Comparison of ENCODE assay signal across 9 mouse cellular contexts in the genomic region with DNA sequence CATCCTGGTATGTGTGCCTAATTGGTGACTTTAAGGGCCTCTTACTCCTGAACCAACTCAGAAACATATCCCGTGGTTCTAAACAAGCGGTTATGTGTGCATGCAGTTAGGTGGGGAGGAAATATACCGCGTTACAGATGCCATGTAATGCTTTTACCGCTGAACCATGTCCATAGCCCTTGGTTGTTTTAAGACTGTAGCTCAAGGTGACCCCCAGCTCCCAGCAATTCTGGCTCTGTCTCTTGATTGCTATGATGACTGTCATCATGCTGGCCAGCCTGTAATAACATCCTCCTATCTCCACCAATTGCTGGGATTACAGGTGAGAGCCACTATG. TPM values are rescaled to one million over a fixed set of nuclear protein-coding genes. Genes with fewer than 3 reads are reported as not detected.
DNase-seq lines count a peak whose midpoint lies in the region; ATAC-seq lines count a peak whose summit lies in the region.
"Had no signal": no experiment of that assay in that cellular context is flagged by ENCODE, and none has a peak within 500 bp of the region (broad histone marks: within the 10 kb centered on the region; RNA-seq: fewer than 3 reads in every experiment).

No protein-coding gene starts in this region.

- H3K9ac ChIP-seq in heart, embryonic 14.5 days (ENCODE audit: low read length): peak overlapping the region; percentile 34; the same call in 1 of the 2 replicates
- H3K9ac ChIP-seq in limb, embryonic 15.5 days: no peak overlapping the region

- H3K36me3 ChIP-seq in heart, embryonic 14.5 days (ENCODE audit: control insufficient read depth, insufficient read depth, low read length): peaks cover 15% of the 10 kb centered on the region
- peaks cover 9% of the 10 kb centered on the region for H3K36me3 ChIP-seq in limb, embryonic 15.5 days

- peak overlapping the region; percentile 44 to 51; a peak in 3 of 4 replicates for H3K27ac ChIP-seq in heart, embryonic 14.5 days (replicated peaks in 1 of 2; ENCODE audit: control insufficient read depth in 1 of 2, insufficient read depth in 1 of 2, low read depth in 2 of 2, low read length in 2 of 2)
- peak overlapping the region; percentile 48; the same call in 1 of the 2 replicates for H3K27ac ChIP-seq in limb, embryonic 15.5 days

- WGBS in heart, embryonic 14.5 days: 85% methylated on average over 5 of the region's 5 CpGs
- 88% methylated on average over 5 of the region's 5 CpGs for WGBS in limb, embryonic 15.5 days

- H3K4me2 ChIP-seq in heart, embryonic 14.5 days (ENCODE audit: low read length): peak overlapping the region; percentile 92
- no peak overlapping the region for H3K4me2 ChIP-seq in limb, embryonic 15.5 days

- DNase-seq in heart, postnatal 25 days (ENCODE audit: low spot score): no peak
- DNase-seq in thymus, postnatal 25 days: peak; percentile 10
- DNase-seq in thymus, postnatal 36 days: no peak
- no peak for DNase-seq in left cerebral cortex, adult 8-10 months (ENCODE audit: low spot score in 2 of 2)
- DNase-seq in cerebellum, adult 9-10 months: no peak
- no peak for DNase-seq in embryo, embryonic 9.5 days (ENCODE audit: extremely low spot score)
- DNase-seq: left cerebral cortex, postnatal 4 days had no signal

- intact Hi-C loops in heart, postnatal 25 days (cut with DNase I): no loop called here

- no peaks in the 10 kb centered on the region for H3K9me3 ChIP-seq in heart, embryonic 14.5 days (ENCODE audit: control insufficient read depth, low read length)
- H3K9me3 ChIP-seq in limb, embryonic 15.5 days: no peaks in the 10 kb centered on the region

- H3K4me1 ChIP-seq in heart, embryonic 14.5 days (ENCODE audit: control insufficient read depth in 2 of 2, insufficient read depth in 2 of 2, low read length in 2 of 2): peaks cover 11 to 25% of the 10 kb centered on the region in 2 experiments
- H3K4me1 ChIP-seq in limb, embryonic 15.5 days: peaks cover 28% of the 10 kb centered on the region

- no peaks in the 10 kb centered on the region for H3K27me3 ChIP-seq in heart, embryonic 14.5 days (ENCODE audit: control insufficient read depth, insufficient read depth, low read length)
- H3K27me3 ChIP-seq in limb, embryonic 15.5 days: no peaks in the 10 kb centered on the region

- no peak for ATAC-seq in heart, embryonic 14.5 days (ENCODE audit: insufficient number of reproducible peaks, insufficient read depth, low FRiP score, low read depth)
- no peak for ATAC-seq in limb, embryonic 15.5 days (ENCODE audit: insufficient number of reproducible peaks, low FRiP score, low TSS enrichment, low read depth)

- H3K4me3 ChIP-seq in heart, embryonic 14.5 days (ENCODE audit: control insufficient read depth in 1 of 2, insufficient read depth in 1 of 2, low read depth in 1 of 2, low read length in 2 of 2): peak overlapping the region in 1 of 2 experiments; percentile 56; a peak in 1 of 4 replicates
- no peak overlapping the region; the same call in 1 of the 2 replicates for H3K4me3 ChIP-seq in limb, embryonic 15.5 days

RNA-seq across cellular contexts. Expression of a gene that starts 2.4 kb away (rescaled TPM):
- polyA plus RNA-seq in heart, embryonic 14.5 days (2014; fragmentation: Nextera tagmentation; extraction: Ambion mirVana): 694 and 725 TPM in 2 replicates
- total RNA-seq in heart, postnatal 25 days (2021): 100 to 1,000 TPM; 108 to 130 TPM
- 621 and 657 TPM in 2 replicates for polyA plus RNA-seq in limb, embryonic 15.5 days (2015; fragmentation: Nextera tagmentation; extraction: Ambion mirVana)
- total RNA-seq in left cerebral cortex, adult 8-10 months (2022): 100 to 1,000 TPM in 3 of 4 experiments, 10 to 100 TPM in 1; 97.3 to 121 (median 112) TPM

RNA-seq across cellular contexts. Expression of a gene that starts 6.5 kb away (rescaled TPM):
- 88.6 and 90.1 TPM in 2 replicates for polyA plus RNA-seq in heart, embryonic 14.5 days (2014; fragmentation: Nextera tagmentation; extraction: Ambion mirVana)
- total RNA-seq in heart, postnatal 25 days (2021): 10 to 100 TPM; 71.1 to 71.4 TPM
- polyA plus RNA-seq in limb, embryonic 15.5 days (2015; fragmentation: Nextera tagmentation; extraction: Ambion mirVana): 99.6 and 108 TPM in 2 replicates
- total RNA-seq in left cerebral cortex, adult 8-10 months (2022): 100 to 1,000 TPM; 103 to 109 (median 105) TPM

RNA-seq across cellular contexts. Expression of a gene that starts 35.1 kb away (rescaled TPM):
- 36.5 and 39.4 TPM in 2 replicates for polyA plus RNA-seq in heart, embryonic 14.5 days (2014; fragmentation: Nextera tagmentation; extraction: Ambion mirVana)
- 10 to 100 TPM; 39.2 to 47.2 TPM for total RNA-seq in heart, postnatal 25 days (2021)
- 44.3 and 47.6 TPM in 2 replicates for polyA plus RNA-seq in limb, embryonic 15.5 days (2015; fragmentation: Nextera tagmentation; extraction: Ambion mirVana)
- 10 to 100 TPM; 37.0 to 40.4 (median 39.4) TPM for total RNA-seq in left cerebral cortex, adult 8-10 months (2022)

RNA-seq across cellular contexts. Expression of a gene that starts 35.2 kb away (rescaled TPM):
- polyA plus RNA-seq in heart, embryonic 14.5 days (2014; fragmentation: Nextera tagmentation; extraction: Ambion mirVana): 229 and 289 TPM in 2 replicates
- 100 to 1,000 TPM; 225 to 248 TPM for total RNA-seq in heart, postnatal 25 days (2021)
- polyA plus RNA-seq in limb, embryonic 15.5 days (2015; fragmentation: Nextera tagmentation; extraction: Ambion mirVana): 470 and 473 TPM in 2 replicates
- 100 to 1,000 TPM; 164 to 176 (median 168) TPM for total RNA-seq in left cerebral cortex, adult 8-10 months (2022)

RNA-seq across cellular contexts. Expression of a gene that starts 44.5 kb away (rescaled TPM):
- polyA plus RNA-seq in heart, embryonic 14.5 days (2014; fragmentation: Nextera tagmentation; extraction: Ambion mirVana): 10.4 and 11.2 TPM in 2 replicates
- total RNA-seq in heart, postnatal 25 days (2021): 1 to 10 TPM; 4.9 to 6.6 TPM
- polyA plus RNA-seq in limb, embryonic 15.5 days (2015; fragmentation: Nextera tagmentation; extraction: Ambion mirVana): 8.3 and 9.5 TPM in 2 replicates
- 10 to 100 TPM; 26.3 to 32.2 (median 28.2) TPM for total RNA-seq in left cerebral cortex, adult 8-10 months (2022)
